Mouse (Mus musculus) forebrain, postnatal 0 days (tissue): ENCODE data around the gene Entpd3. TPM values are rescaled to one million over a fixed set of nuclear protein-coding genes. Genes with fewer than 3 reads are reported as not detected.

Experiments used
- ATAC-seq: fragments of 200-750 bp; cut with Nextera tagmentation; 2 replicates; pipeline ENCODE4 v1.8.0; 2017; ENCODE audit warnings: mild to moderate bottlenecking, moderate library complexity
- DNase-seq: peaks from one replicate; pipeline ENCODE4 v3.0.0-alpha.2; 2015
- H3K27ac ChIP-seq: fragments of 300-500 bp; sonication (generic); 2 replicates; pipeline ENCODE4 v1.5.1; 2014; ENCODE audit warnings: low read depth, mild to moderate bottlenecking, antibody characterized with exemption, low read length, moderate library complexity, mixed read lengths
- H3K27me3 ChIP-seq: fragments of 300-500 bp; sonication (generic); 2 replicates; pipeline ENCODE4 v1.6.1; 2014; ENCODE audit warnings: mild to moderate bottlenecking, low read length, mixed read lengths; ENCODE audit not compliant: insufficient read depth
- H3K36me3 ChIP-seq: fragments of 300-500 bp; sonication (generic); 2 replicates; pipeline ENCODE4 v1.6.1; 2014; ENCODE audit warnings: mild to moderate bottlenecking, moderate library complexity; ENCODE audit not compliant: insufficient read depth
- H3K4me1 ChIP-seq: fragments of 300-500 bp; sonication (generic); 2 replicates; pipeline ENCODE4 v1.6.1; 2014; ENCODE audit warnings: antibody characterized with exemption; ENCODE audit not compliant: insufficient read depth
- H3K4me2 ChIP-seq: fragments of 300-500 bp; sonication (generic); 2 replicates; pipeline ENCODE4 v1.6.1; 2014; ENCODE audit warnings: low read depth, mild to moderate bottlenecking, moderate library complexity
- H3K4me3 ChIP-seq: fragments of 300-500 bp; sonication (generic); 2 replicates; pipeline ENCODE4 v1.5.1; 2014; ENCODE audit warnings: low read depth, low read length, mixed read lengths
- H3K9ac ChIP-seq: fragments of 300-500 bp; sonication (generic); 2 replicates; pipeline ENCODE4 v1.6.1; 2014; ENCODE audit warnings: mild to moderate bottlenecking
- H3K9me3 ChIP-seq: fragments of 300-500 bp; sonication (generic); 2 replicates; pipeline ENCODE4 v1.6.1; 2016; ENCODE audit warnings: low read length
- CTCF ChIP-seq: sonication (generic); IDR thresholded peaks from 2 replicates; pipeline ENCODE4 v1.5.1; 2016; ENCODE audit warnings: antibody characterized with exemption, control low read depth, low read depth
- WGBS: fragments of 180-500 bp; shearing (Covaris S2); extraction: QIAGEN DNeasy Blood & Tissue Kit; methylation state at CpG from one replicate; pipeline ENCODE4 v1.1.7; 2014; 5-methylcytosine and 5-hydroxymethylcytosine counted together
- polyA plus RNA-seq: library from polyadenylated mRNA; unstranded; fragments of >200 nt; fragmentation: Nextera tagmentation; extraction: Ambion mirVana; gene quantifications from 2 replicates; pipeline ENCODE4 v1.2.1, GENCODE M21; 2015
- total RNA-seq: library from RNA; depleted of rRNA; stranded (reverse); fragments of >200 nt; gene quantifications from 2 replicates; pipeline ENCODE4 v1.2.3, GENCODE M21; 2014

Gene Entpd3
- total and polyA plus RNA-seq, 2 experiments from 2014 or later, result 3.6 to 3.7 TPM

DNA sequence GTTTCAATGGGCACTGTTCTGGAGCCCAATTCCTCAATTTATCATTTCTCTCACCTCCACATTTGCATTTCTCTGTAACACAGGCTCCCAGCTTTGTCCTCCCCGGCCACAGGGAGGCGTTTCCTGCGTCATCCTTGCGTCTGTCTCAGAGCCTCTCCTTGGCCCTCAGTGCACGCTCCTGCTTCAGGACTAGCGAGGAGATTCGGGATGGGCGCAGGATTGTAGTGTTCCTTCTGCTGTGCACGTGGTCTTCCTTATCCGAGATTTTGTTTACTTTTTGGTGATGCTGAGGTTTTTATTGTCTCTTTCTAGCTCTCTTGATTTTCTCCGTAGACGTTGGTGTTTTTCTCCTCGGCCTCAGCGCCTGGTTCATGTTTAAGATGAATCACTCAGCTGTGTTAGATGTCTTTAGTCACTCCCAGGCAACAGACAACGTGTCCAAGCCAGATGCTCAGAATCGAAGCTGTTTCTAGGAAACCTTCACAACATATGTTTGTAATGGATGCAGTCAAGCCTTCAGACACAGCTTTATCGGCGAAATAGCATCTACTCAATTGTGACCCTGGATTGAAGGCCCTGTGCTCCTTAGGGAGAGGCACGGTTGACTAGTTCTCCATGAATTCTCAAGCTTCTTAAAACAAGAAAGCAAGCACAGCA, 20.0 kb upstream of the Entpd3 start:
- DNase-seq (no peak), ATAC-seq (no peak)
- H3K4me2 ChIP-seq, result no peak overlapping the region
- no peak overlapping the region for H3K9ac ChIP-seq
- WGBS, result 62% methylated on average over 19 of the region's 19 CpGs
- no peak for TF ChIP-seq CTCF
- no peaks in the 10 kb centered on the region for H3K27me3 ChIP-seq
- H3K4me3 ChIP-seq, result no peak overlapping the region
- H3K27ac ChIP-seq, result no peak overlapping the region
- no peaks in the 10 kb centered on the region for H3K9me3 ChIP-seq
- no peaks in the 10 kb centered on the region for H3K4me1 ChIP-seq
- H3K36me3 ChIP-seq, result no peaks in the 10 kb centered on the region

DNA sequence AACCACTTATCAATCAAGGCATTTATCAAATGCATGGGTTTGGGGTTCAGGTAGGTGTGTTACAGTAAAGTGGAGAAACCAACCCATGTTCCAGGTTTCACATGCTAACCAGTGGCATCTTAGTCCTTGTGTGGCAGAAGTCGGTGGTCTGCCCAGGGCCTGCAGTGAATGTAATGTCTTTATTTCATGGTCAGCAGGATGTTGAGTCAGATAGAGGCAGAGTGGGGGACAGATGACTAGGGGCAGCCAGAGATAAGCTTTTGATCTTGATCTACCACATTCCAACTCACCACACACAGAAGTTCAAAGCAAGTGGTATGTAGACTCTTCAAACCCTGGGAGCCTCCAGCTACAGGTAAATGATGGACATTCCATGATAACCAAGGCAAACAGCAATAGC, 18.5 kb upstream of the Entpd3 start:
- DNase-seq, result no peak
- Histone ChIP-seq H3K36me3 (no peaks in the 10 kb centered on the region), H3K9ac (no peak overlapping the region), H3K27me3 (no peaks in the 10 kb centered on the region), H3K27ac (no peak overlapping the region), H3K9me3 (no peaks in the 10 kb centered on the region), H3K4me3 (no peak overlapping the region), H3K4me2 (no peak overlapping the region), H3K4me1 (no peaks in the 10 kb centered on the region)
- TF ChIP-seq CTCF, result no peak
- no peak for ATAC-seq
- 97% methylated on average over 1 of the region's 1 CpGs for WGBS

DNA sequence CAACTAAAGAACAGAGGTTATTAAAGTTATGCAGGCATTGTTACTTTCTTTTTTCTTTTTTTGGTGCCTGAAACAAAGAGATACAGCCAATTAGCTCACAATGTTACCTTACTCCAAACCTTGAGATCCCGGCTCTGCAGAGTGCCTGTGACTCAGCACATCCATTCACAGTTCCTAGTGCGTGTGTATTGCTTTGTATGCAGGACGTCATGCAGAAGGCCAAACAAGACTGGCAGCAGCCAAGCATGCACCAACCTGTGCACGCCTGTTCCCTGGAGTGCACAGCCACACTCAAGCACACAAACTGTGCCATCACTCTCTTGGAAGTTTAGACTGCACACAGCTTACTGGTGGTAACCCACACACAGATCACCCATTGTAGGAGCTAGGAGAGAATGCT, 12.3 kb upstream of the Entpd3 start:
- Histone ChIP-seq H3K4me2 (no peak overlapping the region), H3K9me3 (no peaks in the 10 kb centered on the region), H3K36me3 (no peaks in the 10 kb centered on the region), H3K4me3 (no peak overlapping the region), H3K4me1 (no peaks in the 10 kb centered on the region), H3K27ac (no peak overlapping the region), H3K9ac (no peak overlapping the region), H3K27me3 (no peaks in the 10 kb centered on the region)
- DNase-seq (no peak), ATAC-seq (no peak)
- 16% methylated on average over 4 of the region's 4 CpGs for WGBS
- TF ChIP-seq CTCF, result no peak

DNA sequence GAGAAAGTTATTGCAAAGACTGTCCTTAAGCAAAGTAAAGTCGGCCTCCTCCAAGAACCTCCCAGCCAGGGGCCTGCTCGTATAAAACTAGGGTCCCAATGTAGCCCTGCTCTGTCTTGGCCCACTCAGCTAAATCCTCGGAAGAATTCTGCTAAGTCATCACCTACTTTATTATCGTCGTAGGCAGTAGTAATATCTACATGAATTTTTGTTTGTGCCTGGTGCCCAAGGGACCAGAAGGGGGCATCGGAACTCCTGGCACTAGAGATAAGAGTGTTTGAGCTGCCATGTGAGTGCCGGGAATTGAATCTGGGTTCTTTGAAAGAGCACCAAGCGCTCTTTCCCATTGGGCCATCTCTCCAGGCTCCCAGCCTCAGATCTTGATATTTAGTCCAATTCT, 11.7 kb upstream of the Entpd3 start:
- 91% methylated on average over 8 of the region's 8 CpGs for WGBS
- Histone ChIP-seq H3K4me1 (no peaks in the 10 kb centered on the region), H3K9me3 (no peaks in the 10 kb centered on the region), H3K27ac (no peak overlapping the region), H3K36me3 (no peaks in the 10 kb centered on the region), H3K4me3 (no peak overlapping the region), H3K4me2 (no peak overlapping the region), H3K9ac (no peak overlapping the region), H3K27me3 (no peaks in the 10 kb centered on the region)
- DNase-seq, result no peak
- no peak for ATAC-seq
- TF ChIP-seq CTCF, result no peak

DNA sequence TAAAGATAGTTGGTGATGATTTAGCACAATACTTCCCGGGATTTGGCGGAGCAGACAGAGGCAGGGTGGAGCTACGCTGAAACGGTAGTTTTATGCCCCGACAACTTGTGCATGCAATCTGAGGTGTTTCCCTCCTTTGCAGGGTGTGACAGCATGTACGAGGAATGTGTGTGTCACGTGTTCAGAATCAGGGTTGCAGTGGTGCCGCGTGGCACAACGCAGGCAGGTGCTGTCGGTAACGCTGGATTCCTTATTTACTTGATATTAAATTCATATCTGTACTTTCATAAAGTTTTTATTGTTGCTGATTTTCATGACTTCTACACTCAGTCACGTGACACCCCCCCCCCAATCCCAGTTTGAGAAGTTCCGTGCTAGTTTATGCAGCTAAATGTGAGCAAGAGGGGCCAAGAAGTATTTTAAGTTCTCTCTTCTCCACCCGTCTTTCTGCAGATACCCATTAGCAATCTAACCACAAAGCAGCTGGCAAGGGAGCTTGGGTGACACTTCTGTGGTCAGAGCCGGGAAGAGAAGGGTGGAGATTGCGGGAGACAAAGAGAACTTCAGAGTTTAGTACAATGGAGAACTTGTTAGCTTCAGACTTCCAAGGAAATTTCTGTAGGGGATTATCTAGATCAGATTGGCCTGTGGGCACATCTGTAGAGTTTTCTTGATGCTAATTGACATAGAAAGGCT, 10.7 kb upstream of the Entpd3 start:
- 78% methylated on average over 17 of the region's 17 CpGs for WGBS
- DNase-seq, result no peak

DNA sequence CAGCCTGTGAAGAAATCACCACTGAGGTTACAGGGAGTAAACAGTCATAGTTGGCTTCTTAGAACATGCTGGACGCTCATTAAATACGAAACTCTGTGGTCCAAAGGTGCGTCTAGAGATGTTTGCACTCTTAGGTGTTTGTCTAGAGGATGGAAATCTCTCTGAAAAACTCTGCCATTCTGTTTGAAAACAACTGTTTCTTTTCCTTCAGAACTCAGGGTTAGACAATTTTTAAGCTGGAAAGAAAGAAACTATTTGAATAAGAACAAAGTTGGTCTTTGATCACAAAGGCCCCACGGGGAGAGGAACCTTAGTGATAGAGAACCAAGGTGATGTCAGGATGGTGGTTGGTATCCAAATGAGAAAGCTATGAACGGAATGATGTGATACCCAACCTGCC, 9.1 kb upstream of the Entpd3 start:
- H3K9ac ChIP-seq, result no peak overlapping the region
- no peaks in the 10 kb centered on the region for H3K27me3 ChIP-seq
- TF ChIP-seq CTCF, result no peak
- no peak overlapping the region for H3K4me3 ChIP-seq
- ATAC-seq (no peak), DNase-seq (no peak)
- no peak overlapping the region for H3K4me2 ChIP-seq
- H3K4me1 ChIP-seq, result no peaks in the 10 kb centered on the region
- 86% methylated on average over 5 of the region's 5 CpGs for WGBS
- H3K36me3 ChIP-seq, result no peaks in the 10 kb centered on the region
- H3K9me3 ChIP-seq, result no peaks in the 10 kb centered on the region
- no peak overlapping the region for H3K27ac ChIP-seq

More for the DNA sequence above, 10.7 kb upstream of the Entpd3 start:
- ATAC-seq, result no peak
- no peak for TF ChIP-seq CTCF
- no peaks in the 10 kb centered on the region for H3K36me3 ChIP-seq
- H3K4me1 ChIP-seq, result no peaks in the 10 kb centered on the region
- no peak overlapping the region for H3K9ac ChIP-seq
- no peaks in the 10 kb centered on the region for H3K27me3 ChIP-seq
- H3K4me2 ChIP-seq, result no peak overlapping the region
- no peak overlapping the region for H3K27ac ChIP-seq
- no peaks in the 10 kb centered on the region for H3K9me3 ChIP-seq
- no peak overlapping the region for H3K4me3 ChIP-seq

DNA sequence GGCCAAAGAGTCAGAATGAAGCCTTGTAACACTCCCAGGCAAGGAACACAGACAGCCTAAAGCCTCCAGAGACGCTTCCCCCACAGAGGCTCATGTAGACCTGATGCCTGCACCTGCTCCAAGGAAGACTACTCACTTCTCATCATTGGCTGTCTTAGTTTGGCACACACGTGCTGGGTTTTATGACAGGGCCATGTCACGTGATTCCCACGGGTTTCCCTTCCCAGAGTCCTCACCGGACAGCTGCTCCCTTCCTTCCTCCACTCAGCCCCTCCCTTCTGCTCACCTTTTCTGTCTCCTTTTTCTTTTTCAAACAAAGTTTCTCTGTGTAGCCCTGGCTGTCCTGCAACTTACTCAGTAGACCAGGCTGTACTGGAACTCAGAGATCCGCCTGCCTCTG, 7.6 kb upstream of the Entpd3 start:
- H3K4me3 ChIP-seq, result no peak overlapping the region
- no peaks in the 10 kb centered on the region for H3K9me3 ChIP-seq
- no peaks in the 10 kb centered on the region for H3K36me3 ChIP-seq
- H3K27ac ChIP-seq, result no peak overlapping the region
- no peaks in the 10 kb centered on the region for H3K4me1 ChIP-seq
- DNase-seq, result no peak
- no peak overlapping the region for H3K4me2 ChIP-seq
- ATAC-seq, result no peak
- H3K9ac ChIP-seq, result no peak overlapping the region
- no peak for TF ChIP-seq CTCF
- 85% methylated on average over 6 of the region's 6 CpGs for WGBS
- H3K27me3 ChIP-seq, result no peaks in the 10 kb centered on the region
